Mouse (Mus musculus): ENCODE data around the gene Slc7a14.

Gene Slc7a14

GRCm38 (mm10) chr3:31208046-31208445 is 102.1 kb downstream of the Slc7a14 start:
- DNase-seq (ENCODE audit: low spot score) = no peak

GRCm38 (mm10) chr3:31205167-31205566 is 105.0 kb downstream of the Slc7a14 start:
- DNase-seq (ENCODE audit: low spot score) = no peak

- peak; percentile 39 for DNase-seq (ENCODE audit: low spot score)
Observed at GRCm38 (mm10) chr3:31203947-31204346, 106.2 kb downstream of the Slc7a14 start.

- DNase-seq (ENCODE audit: low spot score) = peak; percentile 26
Observed at GRCm38 (mm10) chr3:31199162-31199877, 110.9 kb downstream of the Slc7a14 start.

GRCm38 (mm10) chr3:31191402-31191801 is 118.8 kb downstream of the Slc7a14 start:
- DNase-seq (ENCODE audit: low spot score) = peak; percentile 24

GRCm38 (mm10) chr3:31190342-31190741 is 119.8 kb downstream of the Slc7a14 start:
- no peak for DNase-seq (ENCODE audit: low spot score)

- no peak for DNase-seq (ENCODE audit: low spot score)
Observed at GRCm38 (mm10) chr3:31166365-31166871, 143.8 kb downstream of the Slc7a14 start.

GRCm38 (mm10) chr3:31165803-31166202 is 144.4 kb downstream of the Slc7a14 start:
- no peak for DNase-seq (ENCODE audit: low spot score)

- DNase-seq (ENCODE audit: low spot score) = no peak
Observed at GRCm38 (mm10) chr3:31162860-31163259, 147.3 kb downstream of the Slc7a14 start.

GRCm38 (mm10) chr3:31161336-31161735 is 148.8 kb downstream of the Slc7a14 start:
- DNase-seq (ENCODE audit: low spot score) = no peak

GRCm38 (mm10) chr3:31160046-31160445 is 150.1 kb downstream of the Slc7a14 start:
- DNase-seq (ENCODE audit: low spot score) = no peak

- no peak for DNase-seq (ENCODE audit: low spot score)
Observed at GRCm38 (mm10) chr3:31157776-31158175, 152.4 kb downstream of the Slc7a14 start.

GRCm38 (mm10) chr3:31156126-31156525 is 154.1 kb downstream of the Slc7a14 start:
- DNase-seq (ENCODE audit: low spot score) = no peak

Data from testis, postnatal 10 days (tissue).